Mouse (Mus musculus) layer of hippocampus, adult 2 months (tissue): ENCODE data around the gene Acer3. TPM values are rescaled to one million over a fixed set of nuclear protein-coding genes. Genes with fewer than 3 reads are reported as not detected.

ENCODE experiments used
- DNase-seq, 2 experiments: peaks; one replicate each; pipeline ENCODE4 v3.0.0; 2022; ENCODE audit warnings: low spot score in 2 of 2
- H3K27ac ChIP-seq: fragments of 200-600 bp; 2 replicates; pipeline ENCODE4 v1.8.1; 2022
- H3K4me3 ChIP-seq: fragments of 200-600 bp; 2 replicates; pipeline ENCODE4 v1.8.1; 2022; ENCODE audit warnings: mild to moderate bottlenecking
- CTCF ChIP-seq: fragments of 200-600 bp; conservative IDR thresholded peaks from 2 replicates; pipeline ENCODE4 v1.8.1; 2022; ENCODE audit warnings: antibody characterized with exemption, mild to moderate bottlenecking, moderate library complexity
- total RNA-seq, 2 experiments: library from RNA; stranded (reverse); gene quantifications; 2 replicates each; pipeline ENCODE4 v1.2.3; 2021

Acer3 gene
- total RNA-seq, 2 experiments from 2014 or later, result 24.4 to 26.6 TPM

DNA sequence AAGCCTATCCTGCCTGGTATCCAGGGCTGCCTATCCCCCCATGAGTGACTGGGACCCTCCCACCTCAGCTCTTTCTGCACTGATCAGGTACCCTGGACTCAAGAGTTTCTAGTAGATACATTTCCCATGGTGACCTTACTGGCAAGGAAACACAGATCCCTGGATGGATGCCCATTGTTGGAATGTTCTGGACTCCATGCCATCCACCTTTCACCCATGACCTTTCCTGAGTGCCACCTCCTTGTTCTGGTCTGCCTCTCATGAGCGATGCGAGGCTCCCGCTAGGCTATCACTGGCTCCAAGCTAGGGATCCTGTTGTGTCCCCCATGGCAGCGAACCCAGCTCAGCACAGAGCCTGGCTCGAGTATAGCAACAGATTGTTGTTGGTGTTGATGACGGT is 28.8 kb upstream of the Acer3 start:
- Histone ChIP-seq H3K27ac (no peak overlapping the region), H3K4me3 (no peak overlapping the region)
- no peak for DNase-seq
- TF ChIP-seq CTCF, result no peak

DNA sequence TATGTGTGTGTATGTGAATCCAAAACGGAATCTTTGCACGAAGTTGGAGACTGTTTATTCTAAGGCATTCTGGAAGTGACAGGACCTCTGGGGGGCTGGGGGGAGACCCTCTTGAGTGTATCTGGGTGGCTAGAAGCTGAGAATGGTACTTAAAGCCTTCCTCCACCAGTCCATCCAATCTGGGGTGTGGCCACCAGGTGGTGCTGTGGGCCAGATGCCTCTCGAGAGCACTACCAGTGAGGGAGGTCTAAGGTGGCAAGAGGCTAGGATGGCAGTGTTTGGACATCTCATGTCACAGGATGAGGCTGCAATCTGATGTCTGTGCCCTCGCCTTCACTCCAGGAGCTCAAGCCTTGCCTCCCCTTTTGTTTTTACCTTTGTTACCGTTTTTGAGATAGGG is 28.1 kb upstream of the Acer3 start:
- peak; percentile 90 for TF ChIP-seq CTCF
- peak; percentile 71 to 90 for DNase-seq
- H3K27ac ChIP-seq, result no peak overlapping the region
- no peak overlapping the region for H3K4me3 ChIP-seq

DNA sequence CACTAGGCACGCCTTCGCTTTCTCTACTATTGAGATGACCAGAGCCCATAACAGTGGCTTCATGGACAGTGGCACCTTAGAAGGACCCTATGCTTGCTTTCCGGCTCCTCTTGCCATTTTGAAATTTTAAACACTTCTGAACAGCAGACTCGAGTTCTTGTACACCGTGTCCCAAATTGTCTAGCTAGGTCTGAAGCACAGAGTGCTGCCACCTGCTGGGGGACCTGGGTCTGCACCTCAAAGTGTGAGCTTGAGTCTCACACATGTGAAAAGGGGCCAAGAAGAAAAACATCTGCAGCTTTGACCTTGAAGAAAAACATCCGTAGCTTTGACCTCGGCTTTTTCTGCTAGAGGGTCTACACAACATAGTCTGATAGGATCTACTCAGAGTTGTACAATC is 27.0 kb upstream of the Acer3 start:
- TF ChIP-seq CTCF, result peak; percentile 91
- Histone ChIP-seq H3K27ac (no peak overlapping the region), H3K4me3 (no peak overlapping the region)
- peak; percentile 29 to 62 for DNase-seq

DNA sequence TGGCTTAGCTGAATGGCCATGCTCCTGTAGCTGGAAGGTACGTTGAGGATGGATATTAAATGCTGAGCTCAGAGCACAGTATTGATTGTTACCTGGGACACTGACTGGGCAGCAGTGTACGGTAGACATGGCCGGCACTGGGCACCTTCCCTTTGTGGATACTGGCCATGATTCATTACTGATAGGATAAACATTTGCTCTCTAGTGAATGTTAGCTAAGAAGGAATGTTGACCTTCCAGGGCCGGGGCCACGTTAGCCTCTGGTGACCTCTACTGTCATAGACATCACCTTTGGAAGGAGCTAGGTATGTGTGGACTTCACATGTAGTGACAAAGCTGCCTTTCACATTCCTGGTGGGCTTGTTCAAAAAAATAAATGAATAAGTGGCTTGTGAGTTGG is 26.5 kb upstream of the Acer3 start:
- H3K4me3 ChIP-seq, result no peak overlapping the region
- no peak for DNase-seq
- no peak for TF ChIP-seq CTCF
- H3K27ac ChIP-seq, result no peak overlapping the region

DNA sequence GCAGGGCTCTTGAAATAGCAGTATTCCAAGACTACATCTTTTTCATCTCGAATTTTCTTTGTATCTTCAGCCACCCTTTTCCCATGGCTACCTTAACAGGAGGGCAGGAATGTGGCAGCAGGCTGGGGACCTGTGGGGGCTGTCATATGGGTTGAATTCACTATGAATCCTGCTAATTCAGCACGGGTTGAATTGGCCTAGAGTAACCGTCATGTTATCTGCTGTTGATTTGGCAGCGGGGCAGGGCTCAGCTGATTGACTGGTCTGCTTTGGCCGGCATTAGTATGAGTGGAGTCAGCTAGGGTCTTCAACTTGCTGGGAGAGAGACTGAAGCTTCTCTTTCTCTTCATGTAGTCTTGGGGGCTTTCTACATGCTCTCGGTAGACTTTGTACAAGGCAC is 24.0 kb upstream of the Acer3 start:
- no peak overlapping the region for H3K27ac ChIP-seq
- DNase-seq, result no peak
- TF ChIP-seq CTCF, result no peak
- H3K4me3 ChIP-seq, result no peak overlapping the region

DNA sequence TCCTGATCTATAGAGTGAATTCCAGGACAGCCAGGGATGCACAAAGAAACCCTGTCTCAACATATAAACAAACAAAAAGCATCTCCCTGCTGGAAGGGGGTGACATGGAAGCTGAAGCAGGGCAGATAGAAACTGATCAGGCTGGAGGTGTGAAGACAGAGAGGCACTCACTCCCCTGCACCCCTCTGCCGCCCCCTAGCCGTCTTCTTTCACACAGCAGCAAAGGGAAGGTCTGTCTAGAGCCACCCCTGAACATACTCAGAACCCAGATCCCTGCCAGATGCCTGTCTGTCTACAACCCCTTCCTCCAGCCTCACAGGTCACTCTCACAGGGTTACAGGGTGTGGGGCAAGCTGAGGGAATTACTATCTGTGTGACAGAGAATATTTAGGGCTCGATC is 23.4 kb upstream of the Acer3 start:
- peak in 1 of 2 experiments; percentile 46 for DNase-seq

DNA sequence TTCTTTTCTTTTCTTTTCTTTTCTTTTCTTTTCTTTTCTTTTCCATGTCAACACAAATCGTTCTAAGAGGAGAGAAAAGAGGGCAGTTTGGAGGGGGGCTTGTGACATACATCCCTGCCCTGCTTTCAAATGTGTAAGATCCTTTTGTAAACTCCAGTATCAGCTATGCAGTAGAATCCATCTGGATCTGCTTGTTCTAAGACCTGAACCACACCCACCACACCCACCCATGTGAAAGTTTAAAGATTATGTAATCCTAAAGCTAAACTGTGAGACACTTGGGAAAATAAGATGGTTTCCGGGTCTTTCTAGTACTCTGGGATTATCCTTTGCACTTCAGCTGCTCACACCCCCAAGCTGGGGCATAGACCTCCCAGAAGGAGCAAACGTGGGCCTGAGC is 21.2 kb upstream of the Acer3 start:
- no peak for TF ChIP-seq CTCF
- DNase-seq, result no peak
- Histone ChIP-seq H3K27ac (no peak overlapping the region), H3K4me3 (no peak overlapping the region)

More for the DNA sequence above, 23.4 kb upstream of the Acer3 start:
- Histone ChIP-seq H3K27ac (no peak overlapping the region), H3K4me3 (no peak overlapping the region)
- TF ChIP-seq CTCF, result peak; percentile 75

DNA sequence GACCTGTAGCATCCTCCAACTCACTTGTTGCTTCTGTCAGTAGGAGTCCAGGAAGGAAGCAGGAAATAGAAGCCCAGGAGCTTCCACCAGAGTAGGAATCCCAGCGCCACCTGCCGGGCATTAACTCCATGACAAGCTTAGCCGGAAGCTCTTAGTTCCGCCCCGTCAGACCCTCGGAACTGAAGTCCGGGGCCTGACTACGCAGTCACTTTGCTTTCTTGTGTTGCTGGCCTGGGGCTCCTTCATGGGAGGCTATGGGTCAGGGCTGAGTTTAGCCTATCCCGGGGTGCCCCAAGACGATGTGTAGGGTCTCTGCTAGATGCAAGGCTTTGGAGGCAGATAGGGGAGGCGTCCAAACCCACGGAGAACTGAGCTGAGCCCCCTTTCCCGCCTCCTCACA is 20.5 kb upstream of the Acer3 start:
- peak; percentile 93 for TF ChIP-seq CTCF
- Histone ChIP-seq H3K27ac (peak overlapping the region; percentile 43; the same call in 1 of the 2 replicates), H3K4me3 (peak overlapping the region; percentile 57)
- DNase-seq, result peak; percentile 79 to 85

DNA sequence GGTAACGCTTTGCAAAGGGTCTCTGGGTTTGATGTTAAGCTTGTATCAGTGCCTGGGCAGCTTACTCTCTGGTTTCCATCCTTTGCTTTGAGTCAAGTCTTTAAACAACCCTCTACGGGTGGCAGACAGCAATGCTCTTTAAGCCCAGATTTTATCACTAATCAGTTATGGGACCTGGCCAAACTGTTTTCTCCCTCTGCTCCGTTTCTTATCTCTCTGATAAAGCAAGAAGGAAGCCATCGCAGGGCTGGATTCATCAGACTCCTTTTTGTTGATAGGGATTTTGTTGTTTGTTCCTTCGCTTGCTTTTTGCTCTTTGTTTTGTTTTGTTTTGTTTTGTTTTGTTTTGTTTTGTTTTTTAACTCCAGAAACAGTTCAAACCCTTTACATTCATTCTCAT is 19.3 kb upstream of the Acer3 start:
- no peak for DNase-seq
- no peak overlapping the region for H3K27ac ChIP-seq
- TF ChIP-seq CTCF, result no peak
- H3K4me3 ChIP-seq, result no peak overlapping the region

DNA sequence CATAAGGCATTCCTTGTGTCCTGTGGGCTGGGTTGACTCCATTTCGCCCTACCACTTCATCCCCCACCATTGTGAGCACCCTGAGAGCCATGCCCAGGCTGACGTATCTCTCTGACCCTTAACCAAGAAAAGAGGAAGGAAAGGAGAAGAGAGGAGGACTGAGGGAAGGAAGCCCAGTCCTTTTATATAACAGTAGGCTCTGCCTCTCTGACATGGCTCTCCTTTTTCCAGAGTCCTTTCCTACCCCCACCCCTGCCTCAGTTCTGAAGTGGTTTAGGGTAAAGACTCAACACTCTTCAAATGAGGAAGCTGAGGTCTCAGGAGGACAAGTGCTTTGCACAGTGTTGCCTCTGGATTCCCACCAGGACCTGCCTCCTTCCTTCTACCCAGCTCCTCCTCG is 13.0 kb upstream of the Acer3 start:
- no peak overlapping the region for H3K27ac ChIP-seq
- TF ChIP-seq CTCF, result no peak
- no peak for DNase-seq
- no peak overlapping the region for H3K4me3 ChIP-seq

DNA sequence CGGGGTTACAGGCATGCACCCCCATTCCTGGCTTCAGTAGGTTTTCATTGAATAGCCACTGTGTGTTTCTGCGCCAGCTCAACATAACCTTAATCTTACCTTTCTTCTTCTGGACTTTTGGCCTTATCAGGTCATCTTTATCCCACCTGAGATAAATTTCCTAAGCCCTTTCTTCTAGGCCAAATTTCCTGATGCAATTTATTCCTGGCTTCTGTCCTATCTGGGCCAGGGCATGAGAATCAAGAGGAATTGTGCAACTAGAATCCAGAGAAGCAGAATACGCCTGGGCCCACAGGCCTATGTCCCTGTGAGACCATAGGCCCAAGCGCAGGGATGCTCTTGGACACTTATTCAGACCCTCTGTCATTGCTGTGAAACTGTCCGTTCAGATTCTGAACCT is 12.5 kb upstream of the Acer3 start:
- no peak for DNase-seq
- no peak overlapping the region for H3K27ac ChIP-seq
- no peak for TF ChIP-seq CTCF
- no peak overlapping the region for H3K4me3 ChIP-seq

DNA sequence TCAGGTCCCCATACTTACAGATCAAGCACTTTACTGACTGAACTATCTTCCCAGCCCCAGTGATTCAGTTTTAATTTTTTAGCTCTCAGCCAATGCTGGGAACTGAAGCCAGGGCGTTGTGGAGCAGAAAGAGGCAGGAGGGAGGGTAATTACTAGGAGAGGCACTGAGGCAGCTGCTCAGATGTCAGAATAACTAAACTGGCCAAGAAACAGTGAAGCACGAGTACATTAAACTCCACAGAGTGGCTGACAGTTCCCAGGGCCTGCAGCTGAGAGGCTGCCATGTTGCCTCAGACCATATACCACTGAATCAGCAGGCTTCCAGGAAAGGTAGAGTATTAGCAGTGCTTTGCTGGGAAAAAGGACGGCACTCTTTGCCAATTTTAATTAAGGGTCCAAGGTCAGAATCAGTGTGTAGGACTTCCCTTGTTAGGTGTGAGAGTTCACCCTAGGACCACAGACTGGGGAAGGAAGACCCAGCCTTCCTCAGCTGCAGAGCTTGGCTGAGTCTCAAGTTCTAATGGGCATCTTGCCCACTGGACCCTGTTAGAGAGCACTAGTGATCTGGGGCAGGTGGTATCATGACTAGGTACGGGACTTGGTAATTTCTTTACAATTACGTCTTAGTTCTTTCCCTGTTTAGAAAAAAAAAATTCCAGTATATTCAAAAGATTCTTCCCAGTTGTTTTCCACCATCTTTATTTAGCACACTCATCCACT is 11.8 kb upstream of the Acer3 start:
- no peak for DNase-seq
- H3K4me3 ChIP-seq, result no peak overlapping the region
- no peak for TF ChIP-seq CTCF
- H3K27ac ChIP-seq, result no peak overlapping the region

DNA sequence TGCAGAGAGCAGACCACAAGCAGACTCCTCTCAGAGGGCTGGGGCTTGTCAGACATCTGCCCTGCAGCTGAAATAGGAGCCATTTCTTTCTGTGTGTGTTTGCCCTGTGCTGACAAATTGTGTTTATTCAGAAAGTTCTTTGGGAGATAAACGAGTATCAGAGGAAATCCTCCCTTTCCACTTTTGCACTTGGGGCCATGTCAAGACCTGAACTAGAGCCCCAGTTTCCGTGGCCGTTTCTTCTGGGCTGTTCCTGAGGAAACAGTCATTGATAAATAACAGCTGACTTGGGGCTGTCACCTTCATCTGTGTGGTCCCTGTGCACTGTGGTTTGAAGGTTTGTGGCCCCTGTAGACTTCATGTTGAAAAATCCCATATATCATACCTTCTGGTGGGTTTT is 10.9 kb upstream of the Acer3 start:
- Histone ChIP-seq H3K27ac (no peak overlapping the region), H3K4me3 (no peak overlapping the region)
- no peak for TF ChIP-seq CTCF
- no peak for DNase-seq

DNA sequence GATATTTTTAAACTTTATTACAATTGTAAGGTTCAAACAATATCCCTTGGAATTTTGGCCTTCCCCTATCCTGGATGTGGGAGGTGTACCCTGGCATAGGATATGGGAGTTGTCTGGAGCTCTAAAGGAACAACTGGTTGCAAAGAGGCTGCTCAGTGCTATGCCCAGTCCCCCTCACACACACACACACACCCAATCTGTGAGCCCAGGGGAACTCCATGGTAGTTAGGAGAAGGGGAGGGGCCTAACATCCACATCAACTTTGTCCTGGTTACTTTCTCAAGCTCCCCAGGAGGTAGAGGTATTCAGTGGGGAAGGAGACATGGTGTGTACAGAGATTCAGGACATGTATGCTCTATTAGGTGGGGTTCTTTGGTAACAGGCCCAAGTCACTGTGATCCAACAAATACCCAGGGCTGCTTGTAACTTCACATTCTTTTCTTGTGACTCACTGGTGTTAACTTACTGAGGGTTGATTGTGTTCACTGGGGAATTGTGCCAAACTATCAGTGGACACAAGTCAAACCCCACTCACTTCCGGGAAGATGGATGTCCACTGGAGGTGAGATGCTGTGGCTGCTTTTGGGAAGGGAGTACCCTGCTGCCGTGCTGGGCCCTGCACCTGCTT is 9.5 kb upstream of the Acer3 start:
- Histone ChIP-seq H3K27ac (no peak overlapping the region), H3K4me3 (no peak overlapping the region)
- DNase-seq, result no peak
- TF ChIP-seq CTCF, result no peak
